Mouse (Mus musculus) erythroblast, embryonic 14.5 days (primary cell): ENCODE measurements around the gene Slc9a8. TPM values are rescaled to one million over a fixed set of nuclear protein-coding genes. Genes with fewer than 3 reads are reported as not detected.

Source experiments
- H3K27me3 ChIP-seq: 2 replicates; pipeline ENCODE4 v1.6.1; 2012; ENCODE audit warnings: inconsistent platforms; ENCODE audit not compliant: control insufficient read depth
- H3K36me3 ChIP-seq: 2 replicates; pipeline ENCODE4 v1.6.1; 2012; ENCODE audit warnings: mild to moderate bottlenecking, inconsistent platforms; ENCODE audit not compliant: control insufficient read depth
- H3K4me1 ChIP-seq: 2 replicates; pipeline ENCODE4 v1.6.1; 2012; ENCODE audit warnings: inconsistent platforms; ENCODE audit not compliant: control insufficient read depth
- H3K4me3 ChIP-seq: replicated peaks from 2 replicates; pipeline ENCODE3; 2012; ENCODE audit warnings: moderate library complexity, mild to moderate bottlenecking, inconsistent platforms
- H3K9me3 ChIP-seq: 2 replicates; pipeline ENCODE4 v1.6.1; 2012; ENCODE audit warnings: low read length, inconsistent platforms, mixed read lengths; ENCODE audit not compliant: control insufficient read depth
- GATA1 ChIP-seq: IDR thresholded peaks from 2 replicates; pipeline ENCODE4 v1.6.1; 2012; ENCODE audit warnings: low read length, inconsistent platforms, mixed read lengths
- TAL1 ChIP-seq: IDR thresholded peaks from 3 replicates; pipeline ENCODE4 v1.6.1; 2012; ENCODE audit warnings: low read length, inconsistent platforms, mixed read lengths
- polyA plus RNA-seq: library from polyadenylated mRNA; stranded (reverse); fragments of >175 nt; gene quantifications from 2 replicates; pipeline ENCODE4 v1.2.3, GENCODE M21; 2012

Slc9a8 gene
- polyA plus RNA-seq, result 0.95 and 1.2 TPM in 2 replicates

- Histone ChIP-seq H3K4me1 (peaks cover 67% of the 10 kb centered on the region), H3K4me3 (peak within 1 kb of the TSS; percentile 92), H3K36me3 (peaks cover 42% of the 10 kb centered on the region), H3K27me3 (no peaks in the 10 kb centered on the region), H3K9me3 (peaks cover 3% of the 10 kb centered on the region; the same call in 1 of the 2 replicates)
- TF ChIP-seq GATA1 (no peak), TAL1 (no peak)
These were observed at the start of gene Slc9a8 for GRCm38 (mm10) chr2:167421330-167422149. TSS of gene Slc9a8 (plus strand) at chr2:167421712.

- no peak overlapping the region for H3K4me3 ChIP-seq
- peaks cover 13% of the 10 kb centered on the region for H3K27me3 ChIP-seq
- H3K4me1 ChIP-seq, result peaks cover 5% of the 10 kb centered on the region
- H3K9me3 ChIP-seq, result no peaks in the 10 kb centered on the region
- TF ChIP-seq TAL1 (no peak), GATA1 (no peak)
- H3K36me3 ChIP-seq, result no peaks in the 10 kb centered on the region
These were observed 48.2 kb upstream of the Slc9a8 start for GRCm38 (mm10) chr2:167373266-167373665.

GRCm38 (mm10) chr2:167374191-167374805 lies 47.2 kb upstream of the Slc9a8 start:
- H3K9me3 ChIP-seq, result no peaks in the 10 kb centered on the region
- H3K4me3 ChIP-seq, result no peak overlapping the region
- peaks cover 5% of the 10 kb centered on the region for H3K4me1 ChIP-seq
- TF ChIP-seq GATA1 (no peak), TAL1 (no peak)
- H3K36me3 ChIP-seq, result no peaks in the 10 kb centered on the region
- peaks cover 5% of the 10 kb centered on the region for H3K27me3 ChIP-seq

GRCm38 (mm10) chr2:167375135-167375534 lies 46.4 kb upstream of the Slc9a8 start:
- Histone ChIP-seq H3K9me3 (no peaks in the 10 kb centered on the region), H3K27me3 (peaks cover 2% of the 10 kb centered on the region), H3K36me3 (no peaks in the 10 kb centered on the region), H3K4me1 (peaks cover 5% of the 10 kb centered on the region), H3K4me3 (no peak overlapping the region)
- TF ChIP-seq TAL1 (no peak), GATA1 (no peak)

- H3K9me3 ChIP-seq, result no peaks in the 10 kb centered on the region
- H3K36me3 ChIP-seq, result no peaks in the 10 kb centered on the region
- H3K4me3 ChIP-seq, result no peak overlapping the region
- H3K4me1 ChIP-seq, result peaks cover 5% of the 10 kb centered on the region
- H3K27me3 ChIP-seq, result peaks cover 2% of the 10 kb centered on the region
- TF ChIP-seq TAL1 (no peak), GATA1 (no peak)
These were observed 45.8 kb upstream of the Slc9a8 start for GRCm38 (mm10) chr2:167375688-167376087.

GRCm38 (mm10) chr2:167376160-167376564 lies 45.4 kb upstream of the Slc9a8 start:
- no peaks in the 10 kb centered on the region for H3K36me3 ChIP-seq
- H3K27me3 ChIP-seq, result no peaks in the 10 kb centered on the region; the same call in 1 of the 2 replicates
- peaks cover 5% of the 10 kb centered on the region for H3K4me1 ChIP-seq
- no peak overlapping the region for H3K4me3 ChIP-seq
- TF ChIP-seq GATA1 (no peak), TAL1 (no peak)
- no peaks in the 10 kb centered on the region for H3K9me3 ChIP-seq

- no peaks in the 10 kb centered on the region; the same call in 1 of the 2 replicates for H3K27me3 ChIP-seq
- peaks cover 5% of the 10 kb centered on the region for H3K4me1 ChIP-seq
- H3K4me3 ChIP-seq, result no peak overlapping the region
- no peaks in the 10 kb centered on the region for H3K9me3 ChIP-seq
- no peaks in the 10 kb centered on the region for H3K36me3 ChIP-seq
- no peak for TF ChIP-seq GATA1
- TF ChIP-seq TAL1, result no peak
These were observed 43.8 kb upstream of the Slc9a8 start for GRCm38 (mm10) chr2:167377697-167378096.

GRCm38 (mm10) chr2:167378972-167379371 lies 42.5 kb upstream of the Slc9a8 start:
- peaks cover 5% of the 10 kb centered on the region for H3K4me1 ChIP-seq
- no peak overlapping the region for H3K4me3 ChIP-seq
- no peak for TF ChIP-seq TAL1
- TF ChIP-seq GATA1, result no peak
- H3K9me3 ChIP-seq, result no peaks in the 10 kb centered on the region
- H3K36me3 ChIP-seq, result no peaks in the 10 kb centered on the region
- no peaks in the 10 kb centered on the region; the same call in 1 of the 2 replicates for H3K27me3 ChIP-seq

- no peaks in the 10 kb centered on the region; the same call in 1 of the 2 replicates for H3K27me3 ChIP-seq
- H3K9me3 ChIP-seq, result no peaks in the 10 kb centered on the region
- no peaks in the 10 kb centered on the region for H3K4me1 ChIP-seq
- no peaks in the 10 kb centered on the region for H3K36me3 ChIP-seq
- H3K4me3 ChIP-seq, result no peak overlapping the region
- no peak for TF ChIP-seq TAL1
- no peak for TF ChIP-seq GATA1
These were observed 40.8 kb upstream of the Slc9a8 start for GRCm38 (mm10) chr2:167380615-167381285.
